Mouse (Mus musculus): ENCODE data around the gene Gtdc1. TPM values are rescaled to one million over a fixed set of nuclear protein-coding genes. Genes with fewer than 3 reads are reported as not detected.

The Gtdc1 gene
- polyA plus RNA-seq, 1 experiment from 2014 or later, result 10.2 TPM

DNA sequence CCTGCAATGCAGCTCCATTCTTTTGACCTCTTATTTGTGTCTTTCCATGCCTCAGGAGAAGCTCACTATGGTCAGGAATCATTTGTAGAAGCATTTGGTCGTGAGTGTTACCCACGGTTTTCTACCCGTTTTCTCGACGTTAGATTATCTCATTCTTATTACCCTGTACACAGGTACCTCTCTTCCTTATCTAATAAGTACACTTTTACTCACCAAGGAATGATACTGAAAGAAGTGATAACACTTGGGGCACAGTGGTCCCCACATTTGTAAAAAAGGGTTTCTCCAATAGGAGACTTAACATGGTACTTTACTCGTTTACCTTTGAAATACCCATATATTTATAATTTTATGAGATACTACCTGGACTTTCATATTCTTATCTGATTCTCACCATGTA, 28.0 kb upstream of the Gtdc1 start:
- Histone ChIP-seq H3K27me3 (replicated peaks) (no peaks in the 10 kb centered on the region), H3K9me3 (no peaks in the 10 kb centered on the region), H3K27ac (no peak overlapping the region), H3K4me1 (replicated peaks) (0 out of 2 replicates have a peak, but pooled peaks cover 3% of the 10 kb centered on the region), H3K36me3 (no peaks in the 10 kb centered on the region), H3K9ac (no peak overlapping the region), H3K4me3 (replicated peaks) (no peak overlapping the region), H3K4me2 (replicated peaks) (no peak overlapping the region)
- 73% methylated on average over 6 of the region's 6 CpGs for WGBS
- no peak for ATAC-seq

DNA sequence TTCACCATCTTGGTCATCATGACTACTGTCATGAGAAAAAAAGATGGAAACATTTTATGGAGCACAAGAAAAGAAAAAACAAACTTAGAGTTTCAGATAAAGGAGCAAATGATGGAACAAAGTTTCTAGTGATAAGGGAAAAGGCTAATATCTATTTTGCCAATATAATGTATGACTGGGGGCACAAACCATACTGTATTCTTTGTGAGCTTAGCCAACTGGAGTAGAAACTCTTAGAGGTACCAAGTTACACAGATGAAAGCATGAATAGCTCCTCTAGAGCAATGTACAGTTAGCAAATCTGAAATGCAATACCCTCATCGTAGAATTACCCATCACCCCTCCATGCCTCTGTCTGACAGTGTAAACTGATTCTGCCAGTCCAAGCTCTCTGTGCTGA, 26.7 kb upstream of the Gtdc1 start:
- no peak for ATAC-seq
- Histone ChIP-seq H3K9me3 (no peaks in the 10 kb centered on the region), H3K36me3 (no peaks in the 10 kb centered on the region), H3K4me1 (replicated peaks) (0 out of 2 replicates have a peak, but pooled peaks cover 3% of the 10 kb centered on the region), H3K27me3 (replicated peaks) (no peaks in the 10 kb centered on the region), H3K4me3 (replicated peaks) (no peak overlapping the region), H3K9ac (no peak overlapping the region), H3K27ac (no peak overlapping the region), H3K4me2 (replicated peaks) (no peak overlapping the region)
- WGBS, result 79% methylated on average over 1 of the region's 1 CpGs

DNA sequence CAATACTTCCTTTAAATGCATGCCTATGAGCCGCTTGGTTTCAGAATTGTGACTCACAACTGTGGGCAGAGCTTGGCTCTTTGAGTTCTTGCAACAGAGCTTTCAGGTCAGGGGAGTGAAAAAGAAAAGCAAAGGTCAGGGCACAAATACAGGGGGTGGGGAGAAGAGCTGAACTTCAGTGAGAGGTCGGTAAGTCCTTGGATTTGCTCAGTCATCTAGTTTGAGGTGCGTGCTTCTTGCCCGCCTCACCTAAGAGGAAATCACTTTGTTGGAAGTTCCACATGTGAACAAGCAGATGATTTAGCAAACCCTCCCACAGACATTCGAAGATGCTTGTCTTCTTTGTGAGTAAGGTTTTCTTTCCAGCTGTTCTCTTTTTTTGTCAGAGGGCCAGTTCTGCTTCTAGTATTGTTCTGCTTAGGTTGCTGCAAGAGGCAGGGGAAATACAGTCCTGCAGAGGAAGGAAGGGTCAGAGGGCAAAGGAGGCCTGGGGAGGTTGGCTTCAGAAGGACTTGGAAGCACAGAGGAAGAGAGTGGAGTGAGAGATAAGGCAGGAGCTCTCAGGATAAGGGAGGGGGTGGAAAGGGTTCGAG, 25.5 kb upstream of the Gtdc1 start:
- no peaks in the 10 kb centered on the region for H3K9me3 ChIP-seq
- no peak overlapping the region for H3K27ac ChIP-seq
- no peak overlapping the region for H3K4me2 ChIP-seq (replicated peaks)
- no peak overlapping the region for H3K9ac ChIP-seq
- no peak overlapping the region for H3K4me3 ChIP-seq (replicated peaks)
- peak; percentile 71 for ATAC-seq
- WGBS, result 42% methylated on average over 6 of the region's 6 CpGs
- H3K4me1 ChIP-seq (replicated peaks), result 0 out of 2 replicates have a peak, but pooled peaks cover 3% of the 10 kb centered on the region
- no peaks in the 10 kb centered on the region for H3K36me3 ChIP-seq
- H3K27me3 ChIP-seq (replicated peaks), result no peaks in the 10 kb centered on the region

DNA sequence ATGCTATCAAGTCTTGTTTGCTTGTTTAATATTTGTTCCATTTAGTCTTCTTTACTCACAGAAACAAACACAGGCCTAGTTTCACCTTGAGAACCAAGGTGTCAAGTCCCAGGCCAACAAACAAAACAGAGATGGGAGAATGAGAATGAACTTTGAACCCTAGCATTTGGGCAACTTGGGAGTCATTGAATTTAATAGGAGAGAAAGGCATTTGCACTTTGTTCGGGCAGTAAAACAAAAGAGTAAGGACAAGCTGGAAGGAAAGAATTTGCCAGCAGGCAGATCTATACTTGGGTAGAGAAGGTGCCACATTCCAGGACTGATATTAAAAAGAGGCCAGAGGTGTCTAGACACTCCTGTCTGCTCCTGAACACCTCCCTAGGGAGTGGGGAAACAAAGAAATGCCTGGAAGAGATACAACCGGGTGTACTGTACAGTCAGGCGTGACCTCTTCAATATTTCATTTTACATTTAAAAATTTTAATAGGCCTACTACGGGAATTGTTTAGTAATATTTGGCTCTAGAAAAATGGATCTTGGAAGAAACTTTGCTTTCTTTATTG, 24.3 kb upstream of the Gtdc1 start:
- Histone ChIP-seq H3K27me3 (replicated peaks) (no peaks in the 10 kb centered on the region), H3K36me3 (no peaks in the 10 kb centered on the region), H3K27ac (no peak overlapping the region), H3K4me1 (replicated peaks) (0 out of 2 replicates have a peak, but pooled peaks cover 3% of the 10 kb centered on the region), H3K9me3 (no peaks in the 10 kb centered on the region), H3K4me2 (replicated peaks) (no peak overlapping the region), H3K9ac (no peak overlapping the region), H3K4me3 (replicated peaks) (no peak overlapping the region)
- 66% methylated on average over 4 of the region's 4 CpGs for WGBS
- no peak for ATAC-seq

DNA sequence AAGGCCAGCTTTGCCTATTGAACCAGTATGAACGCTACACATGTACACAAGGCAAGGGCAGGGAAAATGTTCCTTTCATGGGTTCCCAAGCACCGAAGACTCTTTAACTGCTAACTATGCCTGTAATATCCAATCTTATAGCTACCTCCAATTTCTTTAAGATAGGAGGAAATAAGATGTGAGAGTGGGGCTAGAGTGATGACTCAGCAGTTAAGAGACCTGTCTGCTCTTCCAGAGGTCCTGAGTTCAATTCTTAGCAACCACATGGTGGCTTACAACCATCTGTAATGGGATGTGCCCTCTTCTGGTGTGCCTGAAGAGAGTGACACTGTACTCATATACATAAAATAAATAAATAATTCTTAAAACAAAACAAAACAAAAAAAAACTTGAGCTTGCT, 17.2 kb upstream of the Gtdc1 start:
- H3K27me3 ChIP-seq (replicated peaks), result no peaks in the 10 kb centered on the region
- WGBS, result 97% methylated on average over 2 of the region's 2 CpGs
- no peaks in the 10 kb centered on the region for H3K9me3 ChIP-seq
- H3K4me2 ChIP-seq (replicated peaks), result no peak overlapping the region
- no peaks in the 10 kb centered on the region for H3K4me1 ChIP-seq (replicated peaks)
- H3K36me3 ChIP-seq, result no peaks in the 10 kb centered on the region
- no peak overlapping the region for H3K4me3 ChIP-seq (replicated peaks)
- no peak for ATAC-seq
- H3K27ac ChIP-seq, result no peak overlapping the region
- H3K9ac ChIP-seq, result no peak overlapping the region

DNA sequence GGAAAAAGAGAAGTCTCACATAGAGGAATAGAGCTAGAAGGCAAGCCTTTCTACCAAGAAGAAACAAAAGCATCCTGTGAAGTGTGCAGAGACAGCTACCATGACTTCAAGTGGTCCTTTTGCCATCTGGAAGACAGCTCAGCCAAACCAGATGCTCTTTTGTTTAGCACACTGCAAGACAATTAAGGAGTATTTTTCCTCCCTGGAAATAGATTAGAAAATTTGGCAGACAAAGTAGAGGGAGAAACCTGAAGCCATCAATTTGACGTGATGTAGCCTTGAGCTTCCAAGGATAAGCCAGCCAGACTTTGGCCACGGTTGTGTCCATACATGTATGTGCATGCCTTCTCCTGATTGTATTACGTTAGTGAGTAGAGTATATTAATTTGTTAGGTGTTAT, 3.5 kb upstream of the Gtdc1 start:
- Histone ChIP-seq H3K27ac (no peak overlapping the region), H3K9me3 (no peaks in the 10 kb centered on the region), H3K9ac (no peak overlapping the region), H3K36me3 (no peaks in the 10 kb centered on the region), H3K27me3 (replicated peaks) (no peaks in the 10 kb centered on the region), H3K4me3 (replicated peaks) (no peak overlapping the region), H3K4me1 (replicated peaks) (no peaks in the 10 kb centered on the region), H3K4me2 (replicated peaks) (no peak overlapping the region)
- 80% methylated on average over 3 of the region's 3 CpGs for WGBS
- no peak for ATAC-seq

DNA sequence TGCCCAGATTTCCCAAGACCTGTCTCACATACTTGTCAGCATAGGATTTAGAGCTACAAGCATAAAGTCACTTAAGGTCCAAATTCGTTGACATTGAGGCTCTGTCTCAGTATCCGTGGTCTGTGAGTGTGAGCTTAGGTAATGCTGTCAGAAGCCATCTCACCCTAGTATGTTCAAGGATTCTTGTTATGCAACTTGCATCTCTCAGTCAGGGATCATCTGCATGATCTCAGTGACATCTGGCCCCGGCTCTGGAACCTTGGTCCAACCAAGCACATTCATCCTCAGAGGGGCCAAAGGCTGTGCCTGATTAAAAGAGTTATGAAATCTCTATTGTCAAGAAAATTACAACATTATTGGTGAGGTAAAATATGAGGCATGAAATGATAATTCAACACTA, 1.2 kb upstream of the Gtdc1 start:
- Histone ChIP-seq H3K9me3 (no peaks in the 10 kb centered on the region), H3K36me3 (no peaks in the 10 kb centered on the region), H3K27ac (no peak overlapping the region), H3K4me1 (replicated peaks) (no peaks in the 10 kb centered on the region), H3K9ac (no peak overlapping the region), H3K4me2 (replicated peaks) (no peak overlapping the region), H3K4me3 (replicated peaks) (no peak overlapping the region), H3K27me3 (replicated peaks) (no peaks in the 10 kb centered on the region)
- WGBS, result 85% methylated on average over 3 of the region's 3 CpGs
- no peak for ATAC-seq

DNA sequence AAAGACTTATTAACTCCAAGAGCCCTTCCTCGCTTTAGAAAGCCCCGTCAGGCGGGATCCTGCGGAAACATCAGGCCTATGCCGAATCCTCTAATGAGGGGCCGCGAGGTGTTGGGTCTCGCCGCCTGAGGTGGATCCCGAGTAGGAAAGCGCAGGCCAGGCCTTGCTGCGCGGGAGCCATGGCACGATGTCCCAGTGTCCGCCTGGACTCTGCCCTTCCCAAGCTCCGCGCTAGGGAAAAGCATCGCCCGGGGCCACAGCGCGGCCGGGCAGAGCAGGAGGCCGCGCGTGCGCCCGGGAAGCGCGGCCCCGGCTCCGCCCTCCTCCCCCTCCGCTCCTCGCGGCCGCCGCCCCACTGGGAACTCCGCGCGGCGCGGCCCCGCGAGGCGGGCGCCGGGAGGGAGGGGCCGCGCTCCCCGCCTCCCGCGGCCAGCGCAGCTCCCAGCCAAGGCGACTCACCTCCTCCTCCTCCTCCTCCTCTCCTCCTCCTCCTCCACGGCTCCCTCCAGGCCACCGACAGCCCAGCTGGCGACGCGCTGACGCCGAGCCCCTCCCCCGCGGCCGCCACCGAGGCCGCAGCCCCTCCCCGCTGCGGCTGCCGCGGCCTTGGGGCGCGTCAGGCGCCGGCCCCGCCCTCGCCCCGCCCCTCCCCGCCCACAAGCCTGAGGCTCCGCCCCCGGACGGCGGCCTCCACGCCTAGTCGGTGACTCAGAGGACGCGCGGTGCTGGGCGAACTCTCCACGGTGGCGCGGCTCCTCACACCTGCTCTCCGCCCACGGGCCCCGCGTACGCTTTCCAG, 575 bp downstream of the Gtdc1 start:
- ATAC-seq, result peak; percentile 97
- under 1% methylated on average over 50 of the region's 95 CpGs for WGBS

DNA sequence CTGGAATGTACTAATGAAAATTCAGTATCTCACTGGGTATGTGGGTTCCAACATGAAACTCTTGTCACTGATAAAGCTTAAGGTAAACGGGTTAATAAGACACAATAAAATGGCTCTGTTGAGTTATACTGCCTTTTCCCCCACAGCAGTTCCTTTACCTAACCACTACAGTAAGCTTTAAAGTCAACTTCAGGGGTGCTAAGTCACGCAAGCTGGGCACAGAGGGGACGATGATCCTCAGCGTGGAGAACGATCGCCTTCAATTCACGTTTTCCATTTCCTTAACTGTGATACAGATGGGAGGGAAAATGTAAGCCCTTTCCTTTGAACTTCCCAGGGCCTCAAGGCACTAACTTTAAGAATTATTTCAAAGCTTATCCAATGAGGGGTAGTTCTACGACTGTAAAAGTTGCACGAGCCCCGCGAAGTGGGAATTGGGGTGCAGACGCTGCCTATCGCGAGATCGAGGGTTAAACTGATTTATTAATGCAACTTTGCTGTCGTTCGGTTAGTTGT, 1.2 kb downstream of the Gtdc1 start:
- peak; percentile 1 for ATAC-seq
- Histone ChIP-seq H3K9me3 (no peaks in the 10 kb centered on the region), H3K27ac (peak overlapping the region; percentile 98), H3K9ac (peak overlapping the region; percentile 80), H3K36me3 (no peaks in the 10 kb centered on the region), H3K27me3 (replicated peaks) (no peaks in the 10 kb centered on the region), H3K4me2 (replicated peaks) (peak overlapping the region; percentile 66), H3K4me3 (replicated peaks) (peak overlapping the region; percentile 75), H3K4me1 (replicated peaks) (no peaks in the 10 kb centered on the region)
- WGBS, result 1% methylated on average over 17 of the region's 17 CpGs

More for the DNA sequence above, 575 bp downstream of the Gtdc1 start:
- H3K27me3 ChIP-seq (replicated peaks), result no peaks in the 10 kb centered on the region
- peak overlapping the region; percentile 80 for H3K9ac ChIP-seq
- H3K27ac ChIP-seq, result peak overlapping the region; percentile 98
- H3K4me2 ChIP-seq (replicated peaks), result peak overlapping the region; percentile 66
- no peaks in the 10 kb centered on the region for H3K9me3 ChIP-seq
- H3K4me3 ChIP-seq (replicated peaks), result peak overlapping the region; percentile 75
- H3K36me3 ChIP-seq, result no peaks in the 10 kb centered on the region
- no peaks in the 10 kb centered on the region for H3K4me1 ChIP-seq (replicated peaks)

DNA sequence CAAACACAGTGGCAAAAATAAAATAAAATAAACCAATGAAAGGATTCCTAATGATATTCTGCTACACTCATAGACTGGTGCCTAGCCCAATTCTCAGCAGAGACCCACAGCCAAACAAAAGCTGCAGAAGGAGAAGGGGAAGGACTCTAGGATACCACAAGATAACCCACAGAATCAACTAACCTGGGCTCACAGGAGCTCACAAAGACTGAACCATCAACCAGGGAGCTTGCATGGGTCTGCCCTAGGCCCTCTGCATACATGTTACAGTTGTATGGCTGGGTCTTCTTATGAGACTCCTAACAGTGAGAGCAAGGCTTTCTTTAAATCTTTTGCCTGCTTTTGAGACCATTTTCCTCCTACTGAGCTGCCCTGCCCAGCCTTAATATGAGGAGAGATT, 2.8 kb downstream of the Gtdc1 start:
- no peaks in the 10 kb centered on the region for H3K4me1 ChIP-seq (replicated peaks)
- H3K27me3 ChIP-seq (replicated peaks), result no peaks in the 10 kb centered on the region
- H3K9ac ChIP-seq, result no peak overlapping the region
- H3K9me3 ChIP-seq, result no peaks in the 10 kb centered on the region
- H3K36me3 ChIP-seq, result no peaks in the 10 kb centered on the region
- ATAC-seq, result no peak
- H3K4me3 ChIP-seq (replicated peaks), result no peak overlapping the region
- no peak overlapping the region for H3K4me2 ChIP-seq (replicated peaks)
- no peak overlapping the region for H3K27ac ChIP-seq

DNA sequence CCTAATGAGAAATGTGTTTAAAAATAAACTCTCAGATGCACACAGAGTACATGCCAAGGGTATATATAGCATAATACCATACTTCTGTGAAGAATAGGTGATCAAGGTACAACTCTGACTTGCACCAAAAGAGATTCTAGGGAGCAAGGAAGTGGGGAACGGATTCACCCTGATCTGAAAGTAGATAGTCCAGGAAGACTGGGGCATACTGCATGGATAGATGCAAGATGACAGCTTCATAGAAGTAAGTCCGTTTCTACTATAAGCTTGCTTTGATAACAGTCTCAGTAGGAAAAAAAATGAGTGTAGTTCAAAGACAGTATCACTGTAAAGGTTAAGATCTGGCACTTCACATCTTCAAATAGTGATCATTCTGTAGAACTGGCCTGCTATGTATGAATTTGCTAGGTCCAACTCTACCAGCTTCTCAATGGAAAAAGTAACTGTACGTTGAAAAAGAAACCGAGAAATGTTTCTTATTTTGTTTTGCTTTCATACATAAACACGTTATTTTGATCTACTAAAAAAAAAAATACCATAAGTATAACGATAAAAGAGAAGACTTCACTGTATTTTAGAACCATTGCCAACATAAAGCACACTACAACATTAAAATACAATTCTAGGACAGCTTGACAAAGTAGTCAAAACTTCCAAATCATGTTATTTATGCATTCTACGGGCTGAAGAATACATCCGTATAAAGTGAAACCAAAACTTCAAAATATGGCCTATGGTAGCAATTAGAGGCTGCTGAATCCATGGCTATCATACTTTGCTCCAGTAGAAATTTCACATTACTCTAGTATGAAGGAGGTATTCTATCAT, 4.2 kb downstream of the Gtdc1 start:
- Histone ChIP-seq H3K9ac (no peak overlapping the region), H3K4me3 (replicated peaks) (no peak overlapping the region), H3K4me2 (replicated peaks) (no peak overlapping the region), H3K27me3 (replicated peaks) (no peaks in the 10 kb centered on the region), H3K9me3 (no peaks in the 10 kb centered on the region), H3K4me1 (replicated peaks) (no peaks in the 10 kb centered on the region), H3K27ac (no peak overlapping the region), H3K36me3 (no peaks in the 10 kb centered on the region)
- WGBS, result 83% methylated on average over 8 of the region's 8 CpGs
- no peak for ATAC-seq

DNA sequence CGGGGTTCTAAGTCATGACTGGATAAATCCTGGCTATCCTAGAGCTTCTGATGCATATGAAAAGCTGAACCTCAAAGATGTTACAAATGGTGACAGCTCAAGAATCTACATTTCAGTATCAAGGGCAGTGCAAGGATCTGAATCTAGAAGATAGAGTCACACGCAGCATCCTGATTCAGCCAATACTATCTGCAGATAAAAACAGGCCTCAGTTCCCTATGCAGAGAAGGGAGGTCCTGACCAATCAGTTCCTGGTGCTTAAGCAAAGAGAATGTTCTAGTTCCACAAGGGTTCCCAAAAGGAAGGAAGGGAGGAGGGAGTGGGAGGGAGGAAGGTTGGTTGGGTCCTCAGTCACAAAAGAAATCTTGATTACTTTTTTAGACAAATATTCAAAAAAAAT, 5.0 kb downstream of the Gtdc1 start:
- no peak for ATAC-seq
- H3K4me1 ChIP-seq (replicated peaks), result no peaks in the 10 kb centered on the region
- H3K4me3 ChIP-seq (replicated peaks), result no peak overlapping the region
- no peaks in the 10 kb centered on the region for H3K36me3 ChIP-seq
- no peak overlapping the region for H3K27ac ChIP-seq
- no peak overlapping the region for H3K4me2 ChIP-seq (replicated peaks)
- H3K9me3 ChIP-seq, result no peaks in the 10 kb centered on the region
- no peak overlapping the region for H3K9ac ChIP-seq
- no peaks in the 10 kb centered on the region for H3K27me3 ChIP-seq (replicated peaks)
- WGBS, result 90% methylated on average over 2 of the region's 2 CpGs
